Mouse (Mus musculus) liver, embryonic 14.5 days (tissue): ENCODE measurements around the gene Gatad2b.

Experiments
- CTCF ChIP-seq: IDR thresholded peaks from 2 replicates; pipeline ENCODE4 v1.5.1; 2016; ENCODE audit warnings: antibody characterized with exemption, low read depth, control low read depth
- EP300 ChIP-seq: IDR thresholded peaks from 2 replicates; pipeline ENCODE4 v1.6.1; 2016; ENCODE audit warnings: antibody characterized with exemption, low read depth

DNA sequence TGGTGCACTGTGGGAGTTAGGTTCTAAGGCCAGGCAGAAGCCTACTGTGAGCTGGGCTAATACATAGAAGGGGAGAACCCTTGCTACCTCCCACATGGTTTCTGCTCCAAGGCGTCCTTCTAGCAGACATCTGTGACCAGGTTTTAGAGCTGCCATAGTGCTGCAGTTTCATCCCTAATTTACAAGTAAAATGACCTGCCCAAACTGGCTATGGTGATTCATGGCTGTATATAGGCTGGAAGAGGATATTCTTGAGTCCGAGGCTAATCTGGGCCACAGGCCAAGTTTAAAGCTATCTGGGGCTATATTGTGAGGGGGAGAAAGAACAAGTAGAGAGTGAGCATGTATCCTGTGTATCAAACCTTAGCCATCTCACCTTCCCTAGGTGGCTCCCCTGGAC lies 76.1 kb downstream of the Gatad2b start:
- TF ChIP-seq CTCF (no peak), EP300 (no peak)
